Mouse (Mus musculus) WW6 (cell line): ENCODE results near the gene Nipa1.

Experiments used
- DNase-seq: peaks from one replicate; pipeline ENCODE4 v3.0.0-alpha.2; 2013; ENCODE audit warnings: low read depth, low spot score

The Nipa1 gene

GRCm38 (mm10) chr7:56010318-56011017 lies 9.3 kb downstream of the Nipa1 start:
- DNase-seq: no peak

- no peak for DNase-seq
Observed at GRCm38 (mm10) chr7:55998997-55999396, 20.8 kb downstream of the Nipa1 start.

- no peak for DNase-seq
Observed at GRCm38 (mm10) chr7:55995013-55995412, 24.7 kb downstream of the Nipa1 start.

GRCm38 (mm10) chr7:55991858-55992257 lies 27.9 kb downstream of the Nipa1 start:
- DNase-seq: no peak

- no peak for DNase-seq
Observed at GRCm38 (mm10) chr7:55991129-55991528, 28.6 kb downstream of the Nipa1 start.

- no peak for DNase-seq
Observed at GRCm38 (mm10) chr7:55986526-55987214, 33.1 kb downstream of the Nipa1 start.

GRCm38 (mm10) chr7:55984754-55985153 lies 35.0 kb downstream of the Nipa1 start:
- DNase-seq: no peak

GRCm38 (mm10) chr7:55983107-55983506 lies 36.6 kb downstream of the Nipa1 start:
- no peak for DNase-seq

GRCm38 (mm10) chr7:55982010-55982700 lies 37.6 kb downstream of the Nipa1 start:
- DNase-seq: no peak

- no peak for DNase-seq
Observed at GRCm38 (mm10) chr7:55981511-55981910, 38.2 kb downstream of the Nipa1 start.

- no peak for DNase-seq
Observed at GRCm38 (mm10) chr7:55974429-55974828, 45.3 kb downstream of the Nipa1 start.

- no peak for DNase-seq
Observed at GRCm38 (mm10) chr7:55969415-55969814, 50.3 kb downstream of the Nipa1 start.

- DNase-seq: no peak
Observed at GRCm38 (mm10) chr7:55968258-55968901, 51.4 kb downstream of the Nipa1 start.

GRCm38 (mm10) chr7:55966866-55967460 lies 52.8 kb downstream of the Nipa1 start:
- DNase-seq: no peak

- DNase-seq: peak; percentile 86
Observed at GRCm38 (mm10) chr7:55962004-55962908, 57.5 kb downstream of the Nipa1 start, which contains the start of gene Nipa2. Gene Nipa2, minus strand, starts transcription at chr7:55962476.

GRCm38 (mm10) chr7:55960506-55960905 lies 59.2 kb downstream of the Nipa1 start:
- no peak for DNase-seq

GRCm38 (mm10) chr7:55959801-55960200 lies 60.0 kb downstream of the Nipa1 start:
- DNase-seq: no peak

- no peak for DNase-seq
Observed at GRCm38 (mm10) chr7:55957916-55958315, 61.8 kb downstream of the Nipa1 start.

GRCm38 (mm10) chr7:55957178-55957577 lies 62.6 kb downstream of the Nipa1 start:
- no peak for DNase-seq

GRCm38 (mm10) chr7:55956054-55956453 lies 63.7 kb downstream of the Nipa1 start:
- no peak for DNase-seq

- DNase-seq: no peak
Observed at GRCm38 (mm10) chr7:55938341-55938740, 81.4 kb downstream of the Nipa1 start.
